Mouse (Mus musculus): ENCODE measurements around the gene Hoxa2. TPM values are rescaled to one million over a fixed set of nuclear protein-coding genes. Genes with fewer than 3 reads are reported as not detected.
A peak's percentile ranks its signal among the peaks of the same experiment; 100 is the strongest.

Gene Hoxa2
- polyA plus RNA-seq, 1 experiment from 2014 or later = 7.0 TPM

GRCm38 (mm10) chr6:52203371-52204049 lies 38.9 kb upstream of the Hoxa2 start:
- H3K4me3 ChIP-seq (ENCODE audit: low read depth, low read length) = peak overlapping the region; percentile 88
- H3K36me3 ChIP-seq (ENCODE audit: control insufficient read depth, insufficient read depth, low read length) = peaks cover 48% of the 10 kb centered on the region
- H3K27me3 ChIP-seq (ENCODE audit: control insufficient read depth, insufficient read depth, low read length) = no peaks in the 10 kb centered on the region
- peak overlapping the region; percentile 99 for H3K4me2 ChIP-seq (ENCODE audit: low read depth, low read length)
- ATAC-seq (ENCODE audit: low read depth) = no peak; the same call in 1 of the 2 replicates
- H3K9me3 ChIP-seq (ENCODE audit: control insufficient read depth, low read length) = no peaks in the 10 kb centered on the region
- H3K27ac ChIP-seq (ENCODE audit: low read depth, low read length) = peak overlapping the region; percentile 92
- under 1% methylated on average over 46 of the region's 46 CpGs for WGBS
- H3K9ac ChIP-seq (replicated peaks; ENCODE audit: low read depth, low read length) = peak overlapping the region; percentile 98
- H3K4me1 ChIP-seq (ENCODE audit: control insufficient read depth, insufficient read depth, low read length) = peaks cover 80% of the 10 kb centered on the region

GRCm38 (mm10) chr6:52203121-52203370 lies 38.4 kb upstream of the Hoxa2 start:
- peaks cover 82% of the 10 kb centered on the region for H3K4me1 ChIP-seq (ENCODE audit: control insufficient read depth, insufficient read depth, low read length)
- H3K27ac ChIP-seq (ENCODE audit: low read depth, low read length) = peak overlapping the region; percentile 92
- no peaks in the 10 kb centered on the region for H3K9me3 ChIP-seq (ENCODE audit: control insufficient read depth, low read length)
- peak overlapping the region; percentile 88 for H3K4me3 ChIP-seq (ENCODE audit: low read depth, low read length)
- peak overlapping the region; percentile 99 for H3K4me2 ChIP-seq (ENCODE audit: low read depth, low read length)
- ATAC-seq (ENCODE audit: low read depth) = no peak
- H3K36me3 ChIP-seq (ENCODE audit: control insufficient read depth, insufficient read depth, low read length) = peaks cover 48% of the 10 kb centered on the region
- 3% methylated on average over 10 of the region's 10 CpGs for WGBS
- H3K9ac ChIP-seq (replicated peaks; ENCODE audit: low read depth, low read length) = peak overlapping the region; percentile 98
- no peaks in the 10 kb centered on the region for H3K27me3 ChIP-seq (ENCODE audit: control insufficient read depth, insufficient read depth, low read length)

GRCm38 (mm10) chr6:52202362-52203120 lies 37.9 kb upstream of the Hoxa2 start:
- Histone ChIP-seq H3K9me3 (ENCODE audit: control insufficient read depth, low read length) (no peaks in the 10 kb centered on the region), H3K4me1 (ENCODE audit: control insufficient read depth, insufficient read depth, low read length) (peaks cover 84% of the 10 kb centered on the region), H3K4me2 (ENCODE audit: low read depth, low read length) (peak overlapping the region; percentile 99), H3K4me3 (ENCODE audit: low read depth, low read length) (peak overlapping the region; percentile 88), H3K9ac (replicated peaks; ENCODE audit: low read depth, low read length) (peak overlapping the region; percentile 98), H3K27ac (ENCODE audit: low read depth, low read length) (peak overlapping the region; percentile 92), H3K36me3 (ENCODE audit: control insufficient read depth, insufficient read depth, low read length) (peaks cover 48% of the 10 kb centered on the region), H3K27me3 (ENCODE audit: control insufficient read depth, insufficient read depth, low read length) (no peaks in the 10 kb centered on the region)
- no peak for ATAC-seq (ENCODE audit: low read depth)
- WGBS = 6% methylated on average over 22 of the region's 22 CpGs

- no peaks in the 10 kb centered on the region for H3K9me3 ChIP-seq (ENCODE audit: control insufficient read depth, low read length)
- 0% methylated on average over 1 of the region's 1 CpGs for WGBS
- H3K36me3 ChIP-seq (ENCODE audit: control insufficient read depth, insufficient read depth, low read length) = peaks cover 43% of the 10 kb centered on the region
- H3K4me3 ChIP-seq (ENCODE audit: low read depth, low read length) = peak overlapping the region; percentile 11; the same call in 1 of the 2 replicates
- no peaks in the 10 kb centered on the region for H3K27me3 ChIP-seq (ENCODE audit: control insufficient read depth, insufficient read depth, low read length)
- H3K4me2 ChIP-seq (ENCODE audit: low read depth, low read length) = peak overlapping the region; percentile 99
- peaks cover 84% of the 10 kb centered on the region for H3K4me1 ChIP-seq (ENCODE audit: control insufficient read depth, insufficient read depth, low read length)
- no peak overlapping the region for H3K9ac ChIP-seq (replicated peaks; ENCODE audit: low read depth, low read length)
- no peak for ATAC-seq (ENCODE audit: low read depth)
- peak overlapping the region; percentile 35 for H3K27ac ChIP-seq (ENCODE audit: low read depth, low read length)
These were observed 36.6 kb upstream of the Hoxa2 start for GRCm38 (mm10) chr6:52201269-52201668.

- H3K36me3 ChIP-seq (ENCODE audit: control insufficient read depth, insufficient read depth, low read length) = peaks cover 39% of the 10 kb centered on the region
- H3K4me1 ChIP-seq (ENCODE audit: control insufficient read depth, insufficient read depth, low read length) = peaks cover 84% of the 10 kb centered on the region
- no peaks in the 10 kb centered on the region for H3K9me3 ChIP-seq (ENCODE audit: control insufficient read depth, low read length)
- H3K4me2 ChIP-seq (ENCODE audit: low read depth, low read length) = peak overlapping the region; percentile 99
- H3K27ac ChIP-seq (ENCODE audit: low read depth, low read length) = peak overlapping the region; percentile 35
- ATAC-seq (ENCODE audit: low read depth) = no peak
- 9% methylated on average over 10 of the region's 10 CpGs for WGBS
- H3K9ac ChIP-seq (replicated peaks; ENCODE audit: low read depth, low read length) = no peak overlapping the region; the same call in 1 of the 2 replicates
- H3K4me3 ChIP-seq (ENCODE audit: low read depth, low read length) = peak overlapping the region; percentile 11; the same call in 1 of the 2 replicates
- no peaks in the 10 kb centered on the region for H3K27me3 ChIP-seq (ENCODE audit: control insufficient read depth, insufficient read depth, low read length)
These were observed 36.2 kb upstream of the Hoxa2 start for GRCm38 (mm10) chr6:52200751-52201250.

- H3K27me3 ChIP-seq (ENCODE audit: control insufficient read depth, insufficient read depth, low read length) = no peaks in the 10 kb centered on the region
- H3K9ac ChIP-seq (replicated peaks; ENCODE audit: low read depth, low read length) = no peak overlapping the region; the same call in 1 of the 2 replicates
- H3K4me2 ChIP-seq (ENCODE audit: low read depth, low read length) = peak overlapping the region; percentile 99
- no peaks in the 10 kb centered on the region for H3K9me3 ChIP-seq (ENCODE audit: control insufficient read depth, low read length)
- peaks cover 33% of the 10 kb centered on the region for H3K36me3 ChIP-seq (ENCODE audit: control insufficient read depth, insufficient read depth, low read length)
- peak overlapping the region; percentile 11; the same call in 1 of the 2 replicates for H3K4me3 ChIP-seq (ENCODE audit: low read depth, low read length)
- ATAC-seq (ENCODE audit: low read depth) = no peak
- WGBS = 4% methylated on average over 30 of the region's 30 CpGs
- peak overlapping the region; percentile 35 for H3K27ac ChIP-seq (ENCODE audit: low read depth, low read length)
- peaks cover 82% of the 10 kb centered on the region for H3K4me1 ChIP-seq (ENCODE audit: control insufficient read depth, insufficient read depth, low read length)
These were observed 35.6 kb upstream of the Hoxa2 start for GRCm38 (mm10) chr6:52200073-52200750.

- Histone ChIP-seq H3K4me2 (ENCODE audit: low read depth, low read length) (peak overlapping the region; percentile 26; the same call in 1 of the 2 replicates), H3K27me3 (ENCODE audit: control insufficient read depth, insufficient read depth, low read length) (no peaks in the 10 kb centered on the region), H3K36me3 (ENCODE audit: control insufficient read depth, insufficient read depth, low read length) (peaks cover 12% of the 10 kb centered on the region; the same call in 1 of the 2 replicates), H3K9ac (replicated peaks; ENCODE audit: low read depth, low read length) (no peak overlapping the region; the same call in 1 of the 2 replicates), H3K4me1 (ENCODE audit: control insufficient read depth, insufficient read depth, low read length) (peaks cover 78% of the 10 kb centered on the region), H3K27ac (ENCODE audit: low read depth, low read length) (peak overlapping the region; percentile 62; the same call in 1 of the 2 replicates), H3K4me3 (ENCODE audit: low read depth, low read length) (no peak overlapping the region), H3K9me3 (ENCODE audit: control insufficient read depth, low read length) (no peaks in the 10 kb centered on the region)
- ATAC-seq (ENCODE audit: low read depth) = no peak
- 2% methylated on average over 10 of the region's 10 CpGs for WGBS
These were observed 32.6 kb upstream of the Hoxa2 start for GRCm38 (mm10) chr6:52197271-52197670.

GRCm38 (mm10) chr6:52196811-52197210 lies 32.2 kb upstream of the Hoxa2 start:
- peak overlapping the region; percentile 26; the same call in 1 of the 2 replicates for H3K4me2 ChIP-seq (ENCODE audit: low read depth, low read length)
- WGBS = 11% methylated on average over 9 of the region's 9 CpGs
- H3K9me3 ChIP-seq (ENCODE audit: control insufficient read depth, low read length) = no peaks in the 10 kb centered on the region
- peaks cover 78% of the 10 kb centered on the region for H3K4me1 ChIP-seq (ENCODE audit: control insufficient read depth, insufficient read depth, low read length)
- peak overlapping the region; percentile 62; the same call in 1 of the 2 replicates for H3K27ac ChIP-seq (ENCODE audit: low read depth, low read length)
- no peak overlapping the region for H3K4me3 ChIP-seq (ENCODE audit: low read depth, low read length)
- no peaks in the 10 kb centered on the region for H3K27me3 ChIP-seq (ENCODE audit: control insufficient read depth, insufficient read depth, low read length)
- no peak overlapping the region; the same call in 1 of the 2 replicates for H3K9ac ChIP-seq (replicated peaks; ENCODE audit: low read depth, low read length)
- H3K36me3 ChIP-seq (ENCODE audit: control insufficient read depth, insufficient read depth, low read length) = peaks cover 8% of the 10 kb centered on the region; the same call in 1 of the 2 replicates
- no peak for ATAC-seq (ENCODE audit: low read depth)

Measured in neural tube, embryonic 14.5 days (tissue).